Mouse (Mus musculus) heart, postnatal 25 days (tissue): ENCODE measurements around the gene Agmat. TPM values are rescaled to one million over a fixed set of nuclear protein-coding genes. Genes with fewer than 3 reads are reported as not detected.

Experiments used
- DNase-seq: peaks from one replicate; pipeline ENCODE4 v3.0.0; 2022; ENCODE audit warnings: low spot score
- intact Hi-C: fragments of 180-260 bp; cut with DNase I; formaldehyde crosslinking; loops from one replicate; pipeline ENCODE4 v1.15.1; 2025
- total RNA-seq, 2 experiments: library from RNA; stranded (reverse); gene quantifications; 2 replicates each; pipeline ENCODE4 v1.2.3; 2021

Gene Agmat
- total RNA-seq, 2 experiments from 2014 or later, result 0.36 to 0.56 TPM

GRCm38 (mm10) chr4:141796356-141796755 lies 49.9 kb downstream of the Agmat start:
- intact Hi-C loops, result no loop called here
- DNase-seq, result no peak

- intact Hi-C loops, result no loop called here
- DNase-seq, result no peak
Observed at GRCm38 (mm10) chr4:141796954-141797353, 50.5 kb downstream of the Agmat start.

- DNase-seq, result no peak
- intact Hi-C loops, result no loop called here
Observed at GRCm38 (mm10) chr4:141797545-141797944, 51.1 kb downstream of the Agmat start.

GRCm38 (mm10) chr4:141804105-141804504 lies 57.6 kb downstream of the Agmat start:
- no peak for DNase-seq
- intact Hi-C loops, result no loop called here

GRCm38 (mm10) chr4:141805886-141806285 lies 59.4 kb downstream of the Agmat start:
- no peak for DNase-seq
- intact Hi-C loops, result no loop called here

Other genes with a start within 250 kb of the Agmat start
- gene Spen, start 208.1 kb upstream of the Agmat start, total RNA-seq, result 10 to 100 TPM; 27.3 to 29.7 TPM
- gene Fblim1, start 140.6 kb upstream of the Agmat start, total RNA-seq, result 100 to 1,000 TPM; 298 to 316 TPM
- gene Tmem82, start 128.0 kb upstream of the Agmat start, total RNA-seq, result 10 to 100 TPM; 21.2 to 28.9 TPM
- 100 to 1,000 TPM; 105 to 117 TPM for gene Slc25a34, start 122.9 kb upstream of the Agmat start, total RNA-seq
- 100 to 1,000 TPM in 1 of 2 experiments, 10 to 100 TPM in 1; 94.1 to 109 TPM for gene Plekhm2, start 81.8 kb upstream of the Agmat start, total RNA-seq
- gene Rsc1a1, start 61.1 kb upstream of the Agmat start, total RNA-seq, result not detected
- gene Ddi2, start 23.3 kb upstream of the Agmat start, total RNA-seq, result 10 to 100 TPM; 28.4 to 34.4 TPM
- gene Dnajc16, start 44.3 kb downstream of the Agmat start, total RNA-seq, result 10 to 100 TPM; 17.7 to 22.9 TPM
- gene Casp9, start 46.9 kb downstream of the Agmat start, total RNA-seq, result 1 to 10 TPM; 7.9 to 8.6 TPM
- not detected for gene Cela2a, start 79.5 kb downstream of the Agmat start, total RNA-seq
- not detected for gene Ctrc, start 99.7 kb downstream of the Agmat start, total RNA-seq
- 10 to 100 TPM; 16.4 to 21.6 TPM for gene Efhd2, start 128.2 kb downstream of the Agmat start, total RNA-seq